ENCODE assay signal across 17 mouse cellular contexts in the genomic region with DNA sequence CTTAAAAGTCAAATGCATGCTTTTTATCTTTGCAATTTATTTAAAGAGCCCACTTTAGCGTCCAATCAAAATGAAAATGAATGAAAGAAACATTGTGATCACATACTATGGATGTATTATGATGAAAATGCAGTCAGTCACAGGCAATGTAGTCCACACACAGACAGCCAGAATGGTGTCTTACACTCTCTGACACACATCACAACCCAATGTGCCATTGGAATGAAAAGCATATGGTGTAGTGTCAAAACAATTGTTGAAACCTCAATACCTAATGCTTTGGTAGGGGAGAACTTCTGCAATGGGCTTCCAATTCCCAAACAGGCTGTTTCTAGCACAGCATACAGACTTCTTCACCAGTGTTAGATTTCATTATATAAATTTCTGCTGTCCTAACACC.
"Had no signal": no experiment of that assay in that cellular context is flagged by ENCODE, and none has a peak within 500 bp of the region (broad histone marks: within the 10 kb centered on the region; RNA-seq: fewer than 3 reads in every experiment).

No protein-coding gene starts in this region.

- H3K4me3 ChIP-seq: lung, embryonic 15.5 days; megakaryocyte, embryonic 14.5 days; midbrain, embryonic 13.5 days; midbrain, embryonic 15.5 days; neural tube, embryonic 12.5 days; stomach, embryonic 15.5 days had no signal

- H3K36me3 ChIP-seq: lung, embryonic 15.5 days; midbrain, embryonic 13.5 days; midbrain, embryonic 15.5 days; neural tube, embryonic 12.5 days; stomach, embryonic 15.5 days had no signal

- H3K4me2 ChIP-seq: lung, embryonic 15.5 days; midbrain, embryonic 11.5 days; midbrain, embryonic 13.5 days; midbrain, embryonic 15.5 days; neural tube, embryonic 12.5 days; stomach, embryonic 15.5 days had no signal

- H3K4me1 ChIP-seq: lung, embryonic 15.5 days; megakaryocyte, embryonic 14.5 days; midbrain, embryonic 13.5 days; midbrain, embryonic 15.5 days; neural tube, embryonic 12.5 days; stomach, embryonic 15.5 days had no signal

- H3K9ac ChIP-seq: lung, embryonic 15.5 days; midbrain, embryonic 13.5 days; midbrain, embryonic 15.5 days; neural tube, embryonic 12.5 days; stomach, embryonic 15.5 days had no signal

- H3K9me3 ChIP-seq: lung, embryonic 15.5 days; megakaryocyte, embryonic 14.5 days; midbrain, embryonic 13.5 days; midbrain, embryonic 15.5 days; neural tube, embryonic 12.5 days; stomach, embryonic 15.5 days had no signal

- H3K27me3 ChIP-seq: lung, embryonic 15.5 days; megakaryocyte, embryonic 14.5 days; midbrain, embryonic 13.5 days; midbrain, embryonic 15.5 days; neural tube, embryonic 12.5 days; stomach, embryonic 15.5 days had no signal

- ATAC-seq: lung, postnatal 0 days; midbrain, embryonic 13.5 days; midbrain, embryonic 15.5 days had no signal

- DNase-seq: lung, adult 2 months; lung, postnatal 14 days; lung, postnatal 36 days; right cerebral cortex, postnatal 14 days; thymus, adult 2 months; thymus, postnatal 25 days; thymus, postnatal 4 days had no signal

- H3K27ac ChIP-seq: lung, embryonic 15.5 days; macrophage; midbrain, embryonic 13.5 days; midbrain, embryonic 15.5 days; neural tube, embryonic 12.5 days; stomach, embryonic 15.5 days; stomach, postnatal 0 days had no signal
